Comparison of ENCODE assay signal across 16 mouse cellular contexts in the genomic region with DNA sequence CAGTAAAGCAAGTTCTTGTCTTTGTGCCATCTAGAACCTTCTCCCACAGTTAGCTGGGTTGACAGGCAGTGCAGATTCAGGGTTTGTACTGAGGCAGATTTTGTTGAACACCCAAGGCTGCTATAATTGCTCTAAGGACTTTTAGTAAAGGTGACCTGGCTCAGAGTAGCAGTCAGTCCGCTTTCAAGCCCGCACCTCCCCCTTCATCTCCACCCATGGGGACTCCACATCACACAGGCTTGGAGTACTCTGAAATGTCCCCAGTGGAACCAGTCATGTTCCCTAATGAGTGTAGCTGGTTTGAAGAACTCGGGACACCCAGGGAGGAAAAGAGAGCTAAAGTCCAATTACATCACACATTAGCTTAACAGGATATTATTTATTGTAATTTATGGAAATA.
"Had no signal": no experiment of that assay in that cellular context is flagged by ENCODE, and none has a peak within 500 bp of the region (broad histone marks: within the 10 kb centered on the region; RNA-seq: fewer than 3 reads in every experiment).

No protein-coding gene starts in this region.

- DNase-seq: liver, postnatal 0 days; lung, adult 2 months; lung, postnatal 14 days; lung, postnatal 36 days; right cerebral cortex, postnatal 14 days; thymus, adult 2 months; thymus, postnatal 25 days; thymus, postnatal 4 days had no signal

- ATAC-seq: liver, postnatal 0 days; lung, postnatal 0 days had no signal

- H3K27ac ChIP-seq: lung, embryonic 15.5 days; macrophage; midbrain, embryonic 12.5 days; neural tube, embryonic 12.5 days; stomach, embryonic 15.5 days; stomach, postnatal 0 days had no signal

- H3K4me1 ChIP-seq: lung, embryonic 15.5 days; megakaryocyte, embryonic 14.5 days; neural tube, embryonic 12.5 days had no signal

- H3K27me3 ChIP-seq: midbrain, embryonic 12.5 days; neural tube, embryonic 12.5 days; stomach, embryonic 15.5 days had no signal

- H3K4me3 ChIP-seq: lung, embryonic 15.5 days; megakaryocyte, embryonic 14.5 days; midbrain, embryonic 12.5 days; neural tube, embryonic 12.5 days; stomach, embryonic 15.5 days had no signal

- H3K9ac ChIP-seq: liver, postnatal 0 days; lung, embryonic 15.5 days; midbrain, embryonic 12.5 days; neural tube, embryonic 12.5 days; stomach, embryonic 15.5 days had no signal

- H3K9me3 ChIP-seq: lung, embryonic 15.5 days; midbrain, embryonic 12.5 days; neural tube, embryonic 12.5 days; stomach, embryonic 15.5 days had no signal

- H3K4me2 ChIP-seq: lung, embryonic 15.5 days; midbrain, embryonic 12.5 days; neural tube, embryonic 12.5 days; stomach, embryonic 15.5 days had no signal

- H3K36me3 ChIP-seq: lung, embryonic 15.5 days; midbrain, embryonic 12.5 days; neural tube, embryonic 12.5 days; stomach, embryonic 15.5 days had no signal
